Mouse (Mus musculus): ENCODE measurements around the gene Mcub.

GRCm38 (mm10) chr3:129878405-129879021, 91.5 kb downstream of the Mcub start, which contains the start of gene Pla2g12a:
- no peak for TF ChIP-seq EP300 (IDR thresholded peaks at IDR 0.05; ENCODE audit: low read depth)
- TF ChIP-seq CTCF (IDR thresholded peaks at IDR 0.05; ENCODE audit: low read depth) = peak; percentile 52
